Mouse (Mus musculus) brain, embryonic 14.5 days (tissue): Measurements from ENCODE around the gene Chfr.

Experiments used
- CTCF ChIP-seq: fragments of 200-500 bp; IDR thresholded peaks from 2 replicates; pipeline ENCODE4 v1.5.1; 2012; ENCODE audit warnings: inconsistent platforms, mild to moderate bottlenecking, moderate library complexity, borderline replicate concordance; ENCODE audit not compliant: insufficient read depth, insufficient read length; ENCODE audit errors: extremely low read depth
- POLR2A ChIP-seq: fragments of 200-500 bp; IDR thresholded peaks from 2 replicates; pipeline ENCODE4 v1.6.1; 2012; ENCODE audit warnings: mild to moderate bottlenecking, inconsistent platforms, borderline replicate concordance; ENCODE audit not compliant: poor library complexity, insufficient read depth, insufficient read length, severe bottlenecking; ENCODE audit errors: extremely low read depth

- no peak for TF ChIP-seq CTCF
- no peak for TF ChIP-seq POLR2A
Measured at GRCm38 (mm10) chr5:110086161-110086866, 49.3 kb upstream of the Chfr start.
